ENCODE assay signal across 8 mouse cellular contexts in genomic region chr17:21422664-21423599, GRCm38 (mm10). TPM values are rescaled to one million over a fixed set of nuclear protein-coding genes. Genes with fewer than 3 reads are reported as not detected.
DNase-seq lines count a peak whose midpoint lies in the region; ATAC-seq and TF ChIP-seq lines count a peak whose summit lies in the region.

Gene Zfp54 (plus strand): TSS chr17:21423227.

- H3K79me2 ChIP-seq in heart, adult 2 months (replicated peaks; ENCODE audit: control insufficient read depth, insufficient read depth, low read length): no peaks in the 10 kb centered on the region

- TF ChIP-seq EP300 in heart, adult 2 months (IDR thresholded peaks at IDR 0.05; ENCODE audit: insufficient read depth, low read depth, low read length): no peak

- H3K9ac ChIP-seq in embryonic facial prominence, embryonic 12.5 days: peak within 1 kb of the TSS; percentile 36; the same call in 1 of the 2 replicates
- H3K9ac ChIP-seq in heart, adult 2 months (ENCODE audit: low read depth, low read length): peak within 1 kb of the TSS; percentile 78
- H3K9ac ChIP-seq in limb, embryonic 11.5 days (ENCODE audit: low read length): peak within 1 kb of the TSS; percentile 34
- peak within 1 kb of the TSS; percentile 63 for H3K9ac ChIP-seq in midbrain, embryonic 13.5 days (replicated peaks)

- peak within 1 kb of the TSS; percentile 36; the same call in 1 of the 2 replicates for H3K27ac ChIP-seq in embryonic facial prominence, embryonic 12.5 days
- peak within 1 kb of the TSS; percentile 79 for H3K27ac ChIP-seq in heart, adult 2 months
- peak within 1 kb of the TSS; percentile 67; the same call in 1 of the 2 replicates for H3K27ac ChIP-seq in kidney, adult 2 months (ENCODE audit: insufficient read depth, low read depth, low read length)
- H3K27ac ChIP-seq in limb, embryonic 11.5 days (replicated peaks; ENCODE audit: low read depth, low read length): no peak within 1 kb of the TSS
- peak within 1 kb of the TSS; percentile 30; the same call in 1 of the 2 replicates for H3K27ac ChIP-seq in midbrain, embryonic 13.5 days
- H3K27ac ChIP-seq in small intestine, adult 2 months (ENCODE audit: insufficient read depth, low read depth, low read length): peak within 1 kb of the TSS; percentile 87

- H3K4me1 ChIP-seq in embryonic facial prominence, embryonic 12.5 days: no peaks in the 10 kb centered on the region
- H3K4me1 ChIP-seq in heart, adult 2 months (ENCODE audit: control insufficient read depth, insufficient read depth, low read length): 0 out of 2 replicates have a peak, but pooled peaks cover 1% of the 10 kb centered on the region
- H3K4me1 ChIP-seq in kidney, adult 2 months (ENCODE audit: control insufficient read depth, insufficient read depth, low read length): no peaks in the 10 kb centered on the region
- no peaks in the 10 kb centered on the region for H3K4me1 ChIP-seq in limb, embryonic 11.5 days (ENCODE audit: control insufficient read depth, insufficient read depth, low read length)
- peaks cover 6% of the 10 kb centered on the region for H3K4me1 ChIP-seq in midbrain, embryonic 13.5 days (replicated peaks)
- peaks cover 1% of the 10 kb centered on the region; the same call in 1 of the 2 replicates for H3K4me1 ChIP-seq in small intestine, adult 2 months (ENCODE audit: control insufficient read depth, insufficient read depth, insufficient read length, low read length)

- no peaks in the 10 kb centered on the region for H3K9me3 ChIP-seq in embryonic facial prominence, embryonic 12.5 days
- H3K9me3 ChIP-seq in limb, embryonic 11.5 days (ENCODE audit: control insufficient read depth, low read length): no peaks in the 10 kb centered on the region
- H3K9me3 ChIP-seq in midbrain, embryonic 13.5 days: no peaks in the 10 kb centered on the region

- H3K36me3 ChIP-seq in embryonic facial prominence, embryonic 12.5 days: no peaks in the 10 kb centered on the region
- H3K36me3 ChIP-seq in heart, adult 2 months (ENCODE audit: control insufficient read depth, insufficient read depth, low read length): no peaks in the 10 kb centered on the region
- no peaks in the 10 kb centered on the region for H3K36me3 ChIP-seq in kidney, adult 2 months (ENCODE audit: control insufficient read depth, insufficient read depth, low read length)
- no peaks in the 10 kb centered on the region for H3K36me3 ChIP-seq in limb, embryonic 11.5 days (ENCODE audit: control insufficient read depth, insufficient read depth, low read length)
- H3K36me3 ChIP-seq in midbrain, embryonic 13.5 days: no peaks in the 10 kb centered on the region
- no peaks in the 10 kb centered on the region for H3K36me3 ChIP-seq in small intestine, adult 2 months (ENCODE audit: control insufficient read depth, insufficient read depth, low read length)

- peak; percentile 95 for DNase-seq in 416B (ENCODE audit: low read depth)
- DNase-seq in adrenal gland, postnatal 36 days: peak; percentile 81 to 89
- DNase-seq in heart, adult 2 months: peak; percentile 75 to 81
- DNase-seq in kidney, adult 2 months: peak; percentile 87
- DNase-seq in limb, embryonic 11.5 days (ENCODE audit: low spot score): peak; percentile 63

- H3K4me2 ChIP-seq in embryonic facial prominence, embryonic 12.5 days (replicated peaks): peak within 1 kb of the TSS; percentile 88
- peak within 1 kb of the TSS; percentile 81 for H3K4me2 ChIP-seq in limb, embryonic 11.5 days (ENCODE audit: low read depth, severe bottlenecking)
- H3K4me2 ChIP-seq in midbrain, embryonic 13.5 days (replicated peaks): peak within 1 kb of the TSS; percentile 83

- peak within 1 kb of the TSS; percentile 47 for H3K4me3 ChIP-seq in embryonic facial prominence, embryonic 12.5 days
- peak within 1 kb of the TSS; percentile 61 for H3K4me3 ChIP-seq in heart, adult 2 months
- H3K4me3 ChIP-seq in kidney, adult 2 months (ENCODE audit: insufficient read depth, low read depth, low read length): peak within 1 kb of the TSS; percentile 55
- H3K4me3 ChIP-seq in limb, embryonic 11.5 days (ENCODE audit: low read depth, low read length): peak within 1 kb of the TSS; percentile 35
- H3K4me3 ChIP-seq in midbrain, embryonic 13.5 days (replicated peaks): peak within 1 kb of the TSS; percentile 49
- H3K4me3 ChIP-seq in small intestine, adult 2 months (ENCODE audit: low read depth, low read length): peak within 1 kb of the TSS; percentile 78

- H3K27me3 ChIP-seq in embryonic facial prominence, embryonic 12.5 days: no peaks in the 10 kb centered on the region
- no peaks in the 10 kb centered on the region for H3K27me3 ChIP-seq in heart, adult 2 months (ENCODE audit: control insufficient read depth, insufficient read depth, low read length)
- no peaks in the 10 kb centered on the region for H3K27me3 ChIP-seq in kidney, adult 2 months (replicated peaks; ENCODE audit: control insufficient read depth, insufficient read depth, low read length)
- H3K27me3 ChIP-seq in limb, embryonic 11.5 days (ENCODE audit: control insufficient read depth, insufficient read depth, low read length): no peaks in the 10 kb centered on the region
- no peaks in the 10 kb centered on the region for H3K27me3 ChIP-seq in midbrain, embryonic 13.5 days
- no peaks in the 10 kb centered on the region for H3K27me3 ChIP-seq in small intestine, adult 2 months (ENCODE audit: control insufficient read depth, insufficient read depth, low read length)

- peak; percentile 96; the same call in 1 of the 2 replicates for TF ChIP-seq CTCF in heart, adult 2 months (IDR thresholded peaks at IDR 0.05)
- peak; percentile 51 for TF ChIP-seq CTCF in kidney, adult 2 months (conservative IDR thresholded peaks at IDR 0.05; ENCODE audit: insufficient read depth, insufficient read length, low read depth, low read length)
- TF ChIP-seq CTCF in small intestine, adult 2 months (IDR thresholded peaks at IDR 0.05; ENCODE audit: extremely low read depth, insufficient read length, insufficient replicate concordance, low read depth, low read length): peak; percentile 12; the same call in 1 of the 2 replicates

- peak; percentile 57; the same call in 1 of the 2 replicates for TF ChIP-seq POLR2A in heart, adult 2 months (IDR thresholded peaks at IDR 0.05; ENCODE audit: insufficient read depth, low read depth, low read length)
- no peak for TF ChIP-seq POLR2A in kidney, adult 2 months (IDR thresholded peaks at IDR 0.05; ENCODE audit: low read depth, low read length)
- no peak; the same call in 1 of the 2 replicates for TF ChIP-seq POLR2A in small intestine, adult 2 months (IDR thresholded peaks at IDR 0.05; ENCODE audit: low read depth, low read length)

- ATAC-seq in embryonic facial prominence, embryonic 12.5 days (ENCODE audit: insufficient number of reproducible peaks, insufficient read depth, low FRiP score, low TSS enrichment): peak; percentile 99
- peak; percentile 99 for ATAC-seq in limb, embryonic 11.5 days (ENCODE audit: insufficient number of reproducible peaks, low FRiP score, low TSS enrichment, low read depth)
- peak; percentile 99 for ATAC-seq in midbrain, embryonic 13.5 days

- intact Hi-C loops in heart, adult 2 months (cut with DNase I): loop anchor here (1.0 to 2.0 kb wide), 3 partner anchors 28 to 151 kb away; partner anchors contain the start of gene Zfp51

- under 1% methylated on average over 22 of the region's 22 CpGs for WGBS in embryonic facial prominence, embryonic 12.5 days
- WGBS in heart, adult 2 months: under 1% methylated on average over 22 of the region's 22 CpGs
- WGBS in kidney, adult 2 months: under 1% methylated on average over 22 of the region's 22 CpGs
- WGBS in limb, embryonic 11.5 days: under 1% methylated on average over 22 of the region's 22 CpGs
- 1% methylated on average over 22 of the region's 22 CpGs for WGBS in midbrain, embryonic 13.5 days
- WGBS in small intestine, adult 2 months: under 1% methylated on average over 22 of the region's 22 CpGs

RNA-seq across cellular contexts. Expression of gene Zfp54, which starts in this region (rescaled TPM):
- total RNA-seq in adrenal gland, postnatal 36 days (2021): 1 to 10 TPM; 2.4 to 2.5 TPM
- 2.8 and 3.3 TPM in 2 replicates for polyA plus RNA-seq in embryonic facial prominence, embryonic 12.5 days (2016; fragmentation: Nextera tagmentation; extraction: Ambion mirVana)
- total RNA-seq in heart, adult 2 months (2021): 1 to 10 TPM in 1 of 2 experiments, under 1 TPM in 1; 0.59 to 1.0 TPM
- 0.39 and 0.64 TPM in 2 replicates for polyA plus RNA-seq in heart, adult 2 months (2012; rRNA removed)
- polyA plus RNA-seq in kidney, adult 2 months (2012; rRNA removed): 0.76 and 0.80 TPM in 2 replicates
- polyA plus RNA-seq in limb, embryonic 11.5 days (2014; fragmentation: Nextera tagmentation; extraction: Ambion mirVana): 2.7 and 4.5 TPM in 2 replicates
- polyA plus RNA-seq in midbrain, embryonic 13.5 days (2015; fragmentation: Nextera tagmentation; extraction: Ambion mirVana): 3.5 and 4.8 TPM in 2 replicates
- polyA plus RNA-seq in small intestine, adult 2 months (2012; rRNA removed): 0.20 TPM in 1 of 2 replicates, not detected in the other

Comparison
In these comparisons a context has a peak if more than half of its experiments do, and no peak if none do; other contexts are left out.
1. Peak in DNase-seq, H3K4me3 ChIP-seq and H3K27ac ChIP-seq in kidney, adult 2 months; RNA of the gene not detected or under 1 TPM.
2. CTCF ChIP-seq: peak in every context shown above with its lines; median percentile 96 in heart, adult 2 months; 51 in kidney, adult 2 months; 12 in small intestine, adult 2 months.